Mouse (Mus musculus) megakaryocyte, embryonic 14.5 days (primary cell): ENCODE data around the gene Hemk1.

Source experiments
- FLI1 ChIP-seq: IDR thresholded peaks from 2 replicates; pipeline ENCODE4 v1.6.1; 2012; ENCODE audit warnings: low read length, inconsistent platforms, mixed read lengths
- GATA1 ChIP-seq: IDR thresholded peaks from 3 replicates; pipeline ENCODE4 v1.6.1; 2012; ENCODE audit warnings: mixed read lengths, low read length, inconsistent platforms, borderline replicate concordance

- TF ChIP-seq FLI1: no peak
- no peak for TF ChIP-seq GATA1
Measured at GRCm38 (mm10) chr9:107336386-107336785, 1.8 kb downstream of the Hemk1 start.
